Mouse (Mus musculus): ENCODE data around the gene Gm45837. TPM values are rescaled to one million over a fixed set of nuclear protein-coding genes. Genes with fewer than 3 reads are reported as not detected.

Gm45837 gene
- polyA plus RNA-seq, 1 experiment from 2014 or later: not detected

GRCm38 (mm10) chr7:101435038-101435437 lies 24.4 kb downstream of the Gm45837 start:
- Histone ChIP-seq H3K4me2 (no peak overlapping the region), H3K36me3 (ENCODE audit: insufficient read depth) (no peaks in the 10 kb centered on the region), H3K27me3 (ENCODE audit: insufficient read depth, low read length) (no peaks in the 10 kb centered on the region), H3K27ac (ENCODE audit: low read depth) (no peak overlapping the region), H3K4me3 (ENCODE audit: low read depth, low read length) (no peak overlapping the region), H3K4me1 (ENCODE audit: insufficient read depth) (no peaks in the 10 kb centered on the region), H3K9ac (no peak overlapping the region), H3K9me3 (ENCODE audit: low read depth, low read length) (no peaks in the 10 kb centered on the region)
- 52% methylated on average over 6 of the region's 6 CpGs for WGBS
- DNase-seq (no peak), ATAC-seq (ENCODE audit: insufficient read depth) (no peak)
- TF ChIP-seq CTCF (IDR thresholded peaks at IDR 0.05; ENCODE audit: low read depth): no peak

- H3K9me3 ChIP-seq (ENCODE audit: low read depth, low read length): no peaks in the 10 kb centered on the region
- H3K9ac ChIP-seq: no peak overlapping the region
- no peak overlapping the region for H3K4me3 ChIP-seq (ENCODE audit: low read depth, low read length)
- no peaks in the 10 kb centered on the region for H3K4me1 ChIP-seq (ENCODE audit: insufficient read depth)
- H3K27ac ChIP-seq (ENCODE audit: low read depth): no peak overlapping the region
- no peak overlapping the region for H3K4me2 ChIP-seq
- ATAC-seq (ENCODE audit: insufficient read depth) (no peak), DNase-seq (peak; percentile 84)
- no peaks in the 10 kb centered on the region for H3K27me3 ChIP-seq (ENCODE audit: insufficient read depth, low read length)
- no peak for TF ChIP-seq CTCF (IDR thresholded peaks at IDR 0.05; ENCODE audit: low read depth)
- H3K36me3 ChIP-seq (ENCODE audit: insufficient read depth): no peaks in the 10 kb centered on the region
- WGBS: 4% methylated on average over 1 of the region's 1 CpGs
Measured at GRCm38 (mm10) chr7:101437876-101438275, 27.2 kb downstream of the Gm45837 start.

- ATAC-seq (ENCODE audit: insufficient read depth): no peak
- 68% methylated on average over 10 of the region's 10 CpGs for WGBS
Measured at GRCm38 (mm10) chr7:101443093-101443492, 32.4 kb downstream of the Gm45837 start.

GRCm38 (mm10) chr7:101444211-101444610 lies 33.5 kb downstream of the Gm45837 start:
- no peak overlapping the region for H3K9ac ChIP-seq
- TF ChIP-seq CTCF (IDR thresholded peaks at IDR 0.05; ENCODE audit: low read depth): no peak
- 0 out of 2 replicates have a peak, but pooled peaks cover 3% of the 10 kb centered on the region for H3K27me3 ChIP-seq (ENCODE audit: insufficient read depth, low read length)
- no peak for ATAC-seq (ENCODE audit: insufficient read depth)
- H3K27ac ChIP-seq (ENCODE audit: low read depth): no peak overlapping the region
- 78% methylated on average over 4 of the region's 4 CpGs for WGBS
- DNase-seq: no peak
- no peaks in the 10 kb centered on the region for H3K4me1 ChIP-seq (ENCODE audit: insufficient read depth)
- no peaks in the 10 kb centered on the region for H3K9me3 ChIP-seq (ENCODE audit: low read depth, low read length)
- no peaks in the 10 kb centered on the region for H3K36me3 ChIP-seq (ENCODE audit: insufficient read depth)
- H3K4me2 ChIP-seq: no peak overlapping the region
- no peak overlapping the region for H3K4me3 ChIP-seq (ENCODE audit: low read depth, low read length)

More at GRCm38 (mm10) chr7:101443093-101443492, 32.4 kb downstream of the Gm45837 start:
- H3K4me2 ChIP-seq: no peak overlapping the region
- TF ChIP-seq CTCF (IDR thresholded peaks at IDR 0.05; ENCODE audit: low read depth): no peak
- no peak overlapping the region for H3K27ac ChIP-seq (ENCODE audit: low read depth)
- no peak overlapping the region for H3K9ac ChIP-seq
- H3K4me1 ChIP-seq (ENCODE audit: insufficient read depth): no peaks in the 10 kb centered on the region
- 0 out of 2 replicates have a peak, but pooled peaks cover 3% of the 10 kb centered on the region for H3K27me3 ChIP-seq (ENCODE audit: insufficient read depth, low read length)
- no peak overlapping the region for H3K4me3 ChIP-seq (ENCODE audit: low read depth, low read length)
- no peak for DNase-seq
- H3K9me3 ChIP-seq (ENCODE audit: low read depth, low read length): no peaks in the 10 kb centered on the region
- no peaks in the 10 kb centered on the region for H3K36me3 ChIP-seq (ENCODE audit: insufficient read depth)

GRCm38 (mm10) chr7:101449855-101450254 lies 39.2 kb downstream of the Gm45837 start:
- Histone ChIP-seq H3K27ac (ENCODE audit: low read depth) (no peak overlapping the region), H3K4me2 (no peak overlapping the region), H3K9me3 (ENCODE audit: low read depth, low read length) (no peaks in the 10 kb centered on the region), H3K36me3 (ENCODE audit: insufficient read depth) (no peaks in the 10 kb centered on the region), H3K27me3 (ENCODE audit: insufficient read depth, low read length) (peaks cover 19% of the 10 kb centered on the region; the same call in 1 of the 2 replicates), H3K4me3 (ENCODE audit: low read depth, low read length) (no peak overlapping the region), H3K9ac (no peak overlapping the region), H3K4me1 (ENCODE audit: insufficient read depth) (no peaks in the 10 kb centered on the region)
- ATAC-seq (ENCODE audit: insufficient read depth) (no peak), DNase-seq (no peak)
- TF ChIP-seq CTCF (IDR thresholded peaks at IDR 0.05; ENCODE audit: low read depth): no peak
- WGBS: 32% methylated on average over 3 of the region's 3 CpGs

- Histone ChIP-seq H3K27me3 (ENCODE audit: insufficient read depth, low read length) (peaks cover 19% of the 10 kb centered on the region; the same call in 1 of the 2 replicates), H3K36me3 (ENCODE audit: insufficient read depth) (no peaks in the 10 kb centered on the region)
- WGBS: under 1% methylated on average over 66 of the region's 68 CpGs
Measured at GRCm38 (mm10) chr7:101450422-101451401, 40.0 kb downstream of the Gm45837 start.

GRCm38 (mm10) chr7:101452669-101453068 lies 42.0 kb downstream of the Gm45837 start:
- H3K4me3 ChIP-seq (ENCODE audit: low read depth, low read length): peak overlapping the region; percentile 54; the same call in 1 of the 2 replicates

More at GRCm38 (mm10) chr7:101450422-101451401, 40.0 kb downstream of the Gm45837 start:
- H3K9ac ChIP-seq: peak overlapping the region; percentile 26
- H3K4me3 ChIP-seq (ENCODE audit: low read depth, low read length): peak overlapping the region; percentile 54
- TF ChIP-seq CTCF (IDR thresholded peaks at IDR 0.05; ENCODE audit: low read depth): peak; percentile 99
- no peak overlapping the region for H3K27ac ChIP-seq (ENCODE audit: low read depth)
- H3K9me3 ChIP-seq (ENCODE audit: low read depth, low read length): no peaks in the 10 kb centered on the region
- DNase-seq: peak; percentile 93
- H3K4me2 ChIP-seq: peak overlapping the region; percentile 99
- ATAC-seq (ENCODE audit: insufficient read depth): peak; percentile 88
- no peaks in the 10 kb centered on the region for H3K4me1 ChIP-seq (ENCODE audit: insufficient read depth)

More at GRCm38 (mm10) chr7:101452669-101453068, 42.0 kb downstream of the Gm45837 start:
- Histone ChIP-seq H3K4me1 (ENCODE audit: insufficient read depth) (no peaks in the 10 kb centered on the region), H3K27ac (ENCODE audit: low read depth) (no peak overlapping the region), H3K36me3 (ENCODE audit: insufficient read depth) (no peaks in the 10 kb centered on the region), H3K9ac (no peak overlapping the region), H3K4me2 (peak overlapping the region; percentile 99), H3K9me3 (ENCODE audit: low read depth, low read length) (no peaks in the 10 kb centered on the region), H3K27me3 (ENCODE audit: insufficient read depth, low read length) (peaks cover 16% of the 10 kb centered on the region; the same call in 1 of the 2 replicates)
- TF ChIP-seq CTCF (IDR thresholded peaks at IDR 0.05; ENCODE audit: low read depth): no peak
- 85% methylated on average over 3 of the region's 3 CpGs for WGBS
- no peak for DNase-seq
- ATAC-seq (ENCODE audit: insufficient read depth): no peak

Measured in lung, embryonic 14.5 days (tissue).